Mouse (Mus musculus) liver, adult 2 months (tissue): ENCODE data around the gene Pmvk.

Source experiments
- CTCF ChIP-seq: fragments of 200-500 bp; IDR thresholded peaks from 2 replicates; pipeline ENCODE4 v1.5.1; 2011; ENCODE audit warnings: low read depth, low read length, control low read depth
- POLR2A ChIP-seq: fragments of 200-500 bp; IDR thresholded peaks from 2 replicates; pipeline ENCODE4 v1.6.1; 2011; ENCODE audit warnings: low read length, control low read depth; ENCODE audit not compliant: insufficient read depth; ENCODE audit errors: extremely low read depth

GRCm38 (mm10) chr3:89511400-89511799, 57.1 kb downstream of the Pmvk start:
- TF ChIP-seq CTCF: no peak
- TF ChIP-seq POLR2A: no peak
